Mouse (Mus musculus) heart, postnatal 25 days (tissue): ENCODE results near the gene N4bp2. TPM values are rescaled to one million over a fixed set of nuclear protein-coding genes. Genes with fewer than 3 reads are reported as not detected.

Experiments used
- DNase-seq: peaks from one replicate; pipeline ENCODE4 v3.0.0; 2022; ENCODE audit warnings: low spot score
- intact Hi-C: fragments of 180-260 bp; cut with DNase I; formaldehyde crosslinking; loops from one replicate; pipeline ENCODE4 v1.15.1; 2025
- total RNA-seq, 2 experiments: library from RNA; stranded (reverse); gene quantifications; 2 replicates each; pipeline ENCODE4 v1.2.3; 2021

N4bp2 gene
- total RNA-seq, 2 experiments from 2014 or later = 15.7 to 15.9 TPM

DNA sequence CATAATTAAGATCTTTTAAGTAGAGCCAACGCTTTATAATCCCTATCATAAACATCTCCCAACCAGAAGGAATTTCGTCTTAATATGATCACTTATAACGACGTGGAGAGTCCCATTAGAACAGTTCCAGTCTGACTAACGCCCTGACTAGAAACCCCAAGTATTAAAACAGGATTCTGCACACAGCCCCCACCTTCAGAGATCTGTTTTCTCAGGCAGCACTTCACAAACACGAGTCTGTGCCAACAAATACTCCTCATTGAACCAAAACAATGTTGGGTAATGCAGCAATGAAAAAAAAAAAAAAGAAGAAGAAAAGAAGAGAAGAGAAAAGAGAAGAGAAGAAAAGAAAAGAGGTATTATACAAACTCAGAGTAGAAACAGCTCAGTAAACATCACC, 96.1 kb downstream of the N4bp2 start:
- intact Hi-C loops = no loop called here
- DNase-seq = no peak

DNA sequence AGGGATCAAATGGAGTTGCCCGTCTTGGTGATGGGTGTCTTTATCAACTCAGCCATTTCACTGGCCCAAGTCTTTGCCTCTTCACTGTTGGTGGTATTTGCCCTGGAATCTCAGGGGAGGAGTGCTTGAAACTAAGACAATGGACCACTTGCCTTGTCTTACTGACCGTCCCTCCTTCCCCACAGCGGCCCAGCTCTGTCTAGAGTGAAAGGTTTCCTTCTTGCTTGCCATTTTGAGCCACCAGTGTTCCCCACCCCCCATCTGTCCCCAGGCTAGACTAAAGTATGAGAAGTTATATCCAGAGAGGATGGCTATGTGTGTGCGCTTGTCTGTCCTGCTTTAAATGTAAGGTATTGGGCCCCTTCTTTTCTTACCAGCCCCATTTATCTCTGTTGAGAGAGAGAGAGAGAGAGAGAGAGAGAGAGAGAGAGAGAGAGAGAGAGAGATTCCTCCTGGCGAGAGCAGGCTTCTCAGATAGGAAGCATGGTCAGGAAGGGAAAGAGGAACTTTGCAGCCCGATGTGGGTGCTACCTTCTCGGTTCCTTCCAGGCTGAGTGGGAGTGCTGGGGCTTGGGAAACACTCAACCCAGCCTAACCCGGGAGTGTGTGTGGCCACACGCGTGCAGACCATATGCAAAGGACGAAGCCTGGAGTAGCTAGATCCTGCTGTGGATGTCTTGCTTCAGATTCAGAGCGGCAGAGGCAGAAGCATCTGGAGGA, 97.1 kb downstream of the N4bp2 start:
- no peak for DNase-seq

GRCm38 (mm10) chr5:65861154-65861944, 98.0 kb downstream of the N4bp2 start, which contains the start of gene Rhoh:
Gene Rhoh, plus strand, starts transcription at chr5:65861213.
- no peak for DNase-seq
- intact Hi-C loops = no loop called here

More for the DNA sequence above, 97.1 kb downstream of the N4bp2 start:
- intact Hi-C loops = no loop called here

DNA sequence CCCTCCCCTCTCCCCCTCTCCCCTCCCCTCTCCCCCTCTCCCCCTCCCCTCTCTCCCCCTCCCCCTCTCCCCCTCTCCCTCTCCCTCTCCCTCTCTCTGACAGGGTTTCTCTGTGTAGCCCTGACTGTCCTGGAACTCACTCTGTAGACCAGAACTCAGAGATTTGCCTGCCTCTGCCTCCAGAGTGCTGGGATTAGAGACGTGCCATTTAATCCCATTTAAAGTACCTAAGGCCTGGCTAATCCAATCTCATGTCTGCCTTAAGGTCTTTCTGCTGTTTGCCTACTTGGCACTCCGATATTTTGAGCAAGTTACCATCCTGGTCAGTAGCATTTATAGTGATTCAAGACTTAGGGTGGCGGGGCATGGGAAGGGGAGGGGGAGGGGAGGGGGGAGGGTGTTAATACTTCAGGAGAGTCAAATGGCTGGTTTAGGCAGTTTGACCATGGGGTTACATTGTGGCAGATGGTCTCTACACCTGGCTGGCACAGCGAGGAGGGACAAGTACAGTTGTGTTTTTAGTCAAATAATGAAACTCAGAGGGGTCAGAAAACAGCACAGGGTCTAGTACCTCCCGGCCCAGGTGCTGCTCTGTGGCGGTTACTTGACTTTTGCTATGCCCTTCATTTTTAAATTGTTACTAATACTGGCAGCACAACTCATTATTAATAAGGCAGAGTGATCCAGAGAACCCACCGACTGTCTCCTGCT, 99.1 kb downstream of the N4bp2 start:
- intact Hi-C loops = no loop called here
- no peak for DNase-seq

DNA sequence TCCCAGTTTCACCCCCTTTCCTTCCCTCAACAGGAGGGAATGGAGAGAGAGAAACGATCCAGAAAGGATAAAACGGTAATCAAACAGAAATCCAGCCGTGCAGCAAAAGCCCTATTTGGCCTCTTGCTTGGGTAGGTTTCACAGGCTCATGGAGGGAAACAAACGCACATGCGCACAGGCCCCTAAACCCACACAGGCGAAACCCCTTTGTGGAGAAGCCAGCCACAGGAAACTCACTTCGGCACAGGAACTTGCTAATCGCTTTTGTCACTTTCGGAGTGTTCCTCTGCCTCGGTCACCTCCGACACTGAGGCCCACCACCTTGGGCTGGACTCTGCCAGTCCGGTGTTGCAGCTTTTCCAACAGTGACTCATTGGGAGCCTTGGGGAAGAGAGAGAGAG, 100.0 kb downstream of the N4bp2 start:
- DNase-seq = peak; percentile 3
- intact Hi-C loops = no loop called here

DNA sequence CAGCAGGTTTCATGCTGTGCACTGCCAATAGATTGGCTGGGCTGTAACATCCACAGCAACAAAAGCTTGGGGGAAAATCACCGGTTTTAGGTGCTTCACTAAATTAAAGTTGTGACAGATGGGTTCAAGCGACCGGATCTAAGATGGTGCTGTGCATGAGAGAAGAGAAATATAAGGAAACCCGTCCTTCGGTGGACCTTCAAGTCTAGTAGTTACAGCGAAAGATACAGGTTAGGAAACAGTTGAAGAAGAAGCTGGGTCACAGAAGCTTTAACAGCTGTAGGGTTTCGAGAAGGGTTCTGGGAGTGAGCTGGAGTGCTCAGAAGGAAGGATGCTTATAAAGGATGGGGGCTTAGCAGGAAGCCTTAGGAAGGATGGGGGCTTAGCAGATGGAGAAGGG, 101.2 kb downstream of the N4bp2 start:
- intact Hi-C loops = no loop called here
- no peak for DNase-seq

- intact Hi-C loops = no loop called here
These were observed 101.6 kb downstream of the N4bp2 start for GRCm38 (mm10) chr5:65864946-65865345.

DNA sequence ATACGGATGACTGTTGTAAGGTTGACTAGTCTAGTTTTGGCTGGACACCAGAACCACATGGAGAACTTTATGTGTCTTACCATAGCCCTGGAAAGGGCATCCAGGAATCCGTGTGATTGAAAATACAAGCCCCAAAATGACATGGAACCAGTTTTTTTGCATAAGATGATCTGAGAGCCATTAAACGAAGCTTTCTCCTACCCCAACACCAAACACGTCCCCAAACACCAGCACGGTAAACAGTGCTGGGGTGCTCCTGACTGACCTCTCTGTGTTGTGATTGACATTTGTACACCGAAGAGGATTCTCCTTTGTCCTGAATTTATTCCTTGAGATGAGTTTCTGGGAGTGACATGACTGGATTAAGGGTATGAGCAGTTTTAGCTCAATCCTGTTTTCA, 103.3 kb downstream of the N4bp2 start:
- DNase-seq = no peak
- intact Hi-C loops = no loop called here

More at GRCm38 (mm10) chr5:65864946-65865345, 101.6 kb downstream of the N4bp2 start:
- no peak for DNase-seq

GRCm38 (mm10) chr5:65867380-65868116, 104.2 kb downstream of the N4bp2 start:
- no peak for DNase-seq
- intact Hi-C loops = no loop called here

GRCm38 (mm10) chr5:65868419-65868818, 105.1 kb downstream of the N4bp2 start:
- intact Hi-C loops = no loop called here

DNA sequence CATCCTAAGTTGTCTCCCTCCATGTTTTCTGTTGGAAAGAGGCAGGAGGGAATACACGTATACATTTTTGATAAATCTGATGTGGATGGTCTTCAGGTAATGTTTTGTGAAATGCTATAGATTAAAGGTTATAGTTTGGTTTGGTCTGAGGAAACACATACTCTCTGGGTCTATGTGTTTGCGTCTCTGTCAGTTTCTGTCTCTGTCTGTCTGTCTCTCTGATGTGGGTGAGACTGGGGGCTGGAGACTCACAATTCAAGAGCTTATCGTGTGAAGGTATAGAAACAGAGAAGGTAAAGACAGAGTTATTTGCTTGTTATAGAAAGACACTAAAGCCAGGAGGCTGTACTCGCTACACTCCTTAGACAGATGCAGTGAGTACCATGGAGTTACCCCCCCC, 106.3 kb downstream of the N4bp2 start:
- DNase-seq = no peak
- intact Hi-C loops = no loop called here

More at GRCm38 (mm10) chr5:65868419-65868818, 105.1 kb downstream of the N4bp2 start:
- no peak for DNase-seq

- intact Hi-C loops = no loop called here
- no peak for DNase-seq
These were observed 108.1 kb downstream of the N4bp2 start for GRCm38 (mm10) chr5:65871276-65871875.

DNA sequence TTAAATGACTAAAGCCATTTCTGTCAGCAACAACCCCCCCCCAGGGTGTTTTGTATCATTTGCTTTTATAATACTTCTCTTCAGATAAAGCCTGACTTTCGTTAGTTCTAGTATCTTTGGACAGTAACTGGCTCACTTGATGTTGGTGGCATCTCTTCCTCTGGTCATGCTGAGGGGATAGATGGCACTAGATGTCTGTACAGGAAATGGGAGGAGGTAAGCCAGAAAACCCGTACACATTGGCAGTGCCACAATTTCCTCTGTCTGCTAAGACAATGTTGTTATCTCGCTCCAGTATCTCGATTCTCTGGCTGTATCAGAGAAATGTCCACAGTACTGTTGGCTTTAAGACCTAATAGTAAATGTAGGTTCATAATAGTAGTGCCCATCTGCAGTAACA, 109.9 kb downstream of the N4bp2 start:
- intact Hi-C loops = no loop called here
- no peak for DNase-seq

GRCm38 (mm10) chr5:65875269-65875668, 111.9 kb downstream of the N4bp2 start:
- intact Hi-C loops = no loop called here
- DNase-seq = no peak

DNA sequence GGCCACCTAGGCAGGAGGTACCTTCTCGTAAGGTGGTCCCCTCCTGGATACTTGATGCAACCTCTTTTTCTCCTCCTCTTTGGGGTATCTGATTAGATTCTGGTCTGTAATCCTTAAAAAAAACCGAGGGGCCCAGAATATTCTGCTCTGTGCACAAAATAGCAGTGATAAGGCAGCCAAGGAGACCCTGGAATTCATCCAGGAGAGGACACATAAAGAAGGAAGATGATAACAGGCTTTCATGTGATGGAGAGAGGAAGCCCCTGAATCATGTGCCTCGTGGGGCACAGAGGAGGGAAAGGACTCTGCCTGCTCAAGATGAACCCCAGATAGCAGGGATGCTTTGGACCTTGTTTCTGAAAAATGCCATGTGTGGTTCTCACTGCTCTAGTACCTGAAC, 115.0 kb downstream of the N4bp2 start:
- no peak for DNase-seq
- intact Hi-C loops = no loop called here

Other genes with a start within 250 kb of the N4bp2 start
- gene Smim14, start 226.3 kb upstream of the N4bp2 start, total RNA-seq = 100 to 1,000 TPM in 1 of 2 experiments, 10 to 100 TPM in 1; 91.5 to 105 TPM
- gene Ube2k, start 226.3 kb upstream of the N4bp2 start, total RNA-seq = 10 to 100 TPM; 70.4 to 70.9 TPM
- 10 to 100 TPM; 59.5 to 60.2 TPM for gene Pds5a, start 65.2 kb upstream of the N4bp2 start, total RNA-seq
- gene Rhoh, start 97.7 kb downstream of the N4bp2 start, total RNA-seq = under 1 TPM; 0.42 to 0.87 TPM
- gene Chrna9, start 171.4 kb downstream of the N4bp2 start, total RNA-seq = under 1 TPM in 1 of 2 experiments, not detected in 1; 0.22 TPM
- not detected for gene 9130230L23Rik, start 240.8 kb downstream of the N4bp2 start, total RNA-seq